Mouse (Mus musculus) forebrain, embryonic 10.5 days (tissue): Measurements from ENCODE around the gene Foxd2. TPM values are rescaled to one million over a fixed set of nuclear protein-coding genes. Genes with fewer than 3 reads are reported as not detected.

Source experiments
- DNase-seq: peaks from one replicate; pipeline ENCODE4 v3.0.0-alpha.2; 2017; ENCODE audit warnings: low spot score; ENCODE audit errors: extremely low spot score
- H3K27ac ChIP-seq: fragments of 300-500 bp; sonication (generic); 2 replicates; pipeline ENCODE4 v1.5.1; 2016; ENCODE audit warnings: mild to moderate bottlenecking
- H3K27me3 ChIP-seq: fragments of 300-500 bp; sonication (generic); 2 replicates; pipeline ENCODE4 v1.6.1; 2016; ENCODE audit warnings: mild to moderate bottlenecking; ENCODE audit not compliant: poor library complexity, severe bottlenecking
- H3K36me3 ChIP-seq: fragments of 300-500 bp; sonication (generic); replicated peaks from 2 replicates; pipeline ENCODE4 v1.6.1; 2016; ENCODE audit warnings: mild to moderate bottlenecking, moderate library complexity
- H3K4me1 ChIP-seq: fragments of 300-500 bp; sonication (generic); 2 replicates; pipeline ENCODE4 v1.6.1; 2016
- H3K4me3 ChIP-seq: fragments of 300-500 bp; sonication (generic); 2 replicates; pipeline ENCODE4 v1.5.1; 2016; ENCODE audit warnings: mild to moderate bottlenecking, moderate library complexity
- H3K9me3 ChIP-seq: fragments of 300-500 bp; sonication (generic); 2 replicates; pipeline ENCODE4 v1.6.1; 2016; ENCODE audit warnings: mild to moderate bottlenecking, moderate library complexity
- WGBS: fragments of 180-500 bp; shearing (Covaris S2); methylation state at CpG from one replicate; pipeline ENCODE4 v1.1.7; 2016; 5-methylcytosine and 5-hydroxymethylcytosine counted together
- polyA plus RNA-seq: library from polyadenylated mRNA; unstranded; fragments of >200 nt; fragmentation: Nextera tagmentation; extraction: Ambion mirVana; gene quantifications from 2 replicates; pipeline ENCODE4 v1.2.1, GENCODE M21; 2016

Foxd2 gene
- polyA plus RNA-seq, 1 experiment from 2014 or later, result 1.6 TPM

GRCm38 (mm10) chr4:114934188-114934587 is 25.5 kb upstream of the Foxd2 start:
- peaks cover 68% of the 10 kb centered on the region for H3K27me3 ChIP-seq
- H3K9me3 ChIP-seq, result no peaks in the 10 kb centered on the region
- H3K4me1 ChIP-seq, result peaks cover 10% of the 10 kb centered on the region
- H3K36me3 ChIP-seq, result no peaks in the 10 kb centered on the region
- no peak overlapping the region for H3K27ac ChIP-seq
- WGBS, result 91% methylated on average over 6 of the region's 6 CpGs
- no peak overlapping the region for H3K4me3 ChIP-seq
- no peak for DNase-seq

DNA sequence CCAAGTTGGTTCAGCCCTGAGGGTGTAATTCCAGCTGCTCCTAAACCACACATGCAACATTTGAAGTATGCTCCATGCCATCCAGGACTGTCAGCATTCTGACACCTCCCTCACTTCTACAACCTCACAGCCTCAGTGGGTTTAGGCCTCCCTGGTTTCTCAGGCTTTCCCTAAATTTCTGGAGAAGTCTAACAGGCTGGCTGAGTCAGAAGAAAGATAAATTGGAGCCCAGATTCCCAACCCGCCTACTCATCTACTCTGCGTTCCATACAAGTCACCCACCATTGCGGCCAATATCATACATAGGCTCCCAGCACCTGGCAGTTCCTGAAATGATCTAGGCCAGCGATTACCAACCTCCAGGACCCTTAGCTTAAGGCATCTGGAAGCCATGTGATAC is 24.1 kb upstream of the Foxd2 start:
- Histone ChIP-seq H3K4me3 (no peak overlapping the region), H3K4me1 (peaks cover 18% of the 10 kb centered on the region), H3K36me3 (no peaks in the 10 kb centered on the region), H3K27me3 (peaks cover 69% of the 10 kb centered on the region), H3K27ac (no peak overlapping the region), H3K9me3 (no peaks in the 10 kb centered on the region)
- WGBS, result 88% methylated on average over 4 of the region's 4 CpGs
- DNase-seq, result no peak

DNA sequence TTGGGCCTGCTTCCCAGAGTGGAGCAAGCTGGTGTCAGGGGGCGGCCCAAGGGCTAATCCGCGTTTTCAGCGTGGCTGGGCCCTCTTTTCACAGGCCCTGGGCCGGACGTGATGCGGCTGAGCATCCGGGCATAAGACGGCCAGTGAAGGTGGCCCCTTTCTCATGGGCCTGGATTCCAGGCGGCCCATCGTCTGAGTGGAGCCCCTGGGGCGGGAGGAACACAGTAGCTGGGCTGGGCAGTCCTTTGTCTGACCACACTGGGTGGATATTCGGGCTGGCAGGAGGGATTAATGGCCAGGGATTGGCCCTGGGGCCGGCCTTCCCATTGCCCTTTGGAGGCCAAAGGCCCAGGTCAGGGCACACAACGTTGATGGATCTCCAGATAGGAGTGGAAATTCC is 20.5 kb upstream of the Foxd2 start:
- H3K4me3 ChIP-seq, result no peak overlapping the region
- 9% methylated on average over 15 of the region's 15 CpGs for WGBS

DNA sequence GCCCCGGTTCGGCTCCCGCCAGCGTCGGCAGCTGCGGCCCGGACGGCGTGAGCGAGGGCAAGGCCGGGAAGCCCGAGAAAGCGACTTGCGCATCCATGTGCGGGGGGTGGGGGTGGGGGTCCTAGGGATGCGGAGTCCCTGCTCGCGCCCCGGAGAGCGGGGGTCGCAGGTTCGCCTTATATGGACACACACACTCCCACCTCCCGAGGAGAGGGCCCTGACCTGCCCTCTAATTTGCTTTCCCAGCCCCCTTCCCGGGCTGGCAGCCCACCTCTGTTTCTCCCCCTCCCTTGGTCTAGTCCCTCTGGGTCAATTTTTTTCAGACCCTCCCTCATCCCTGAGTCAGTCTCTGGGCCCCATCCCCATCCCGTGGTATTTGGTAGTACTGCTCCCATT is 17.2 kb upstream of the Foxd2 start, which contains the start of gene Foxe3:
TSS of gene Foxe3 (minus strand) at position 97 of the 396 bp plus-strand sequence.
- DNase-seq, result no peak
- H3K27ac ChIP-seq, result peak within 1 kb of the TSS; percentile 76
- peaks cover 27% of the 10 kb centered on the region for H3K4me1 ChIP-seq
- H3K27me3 ChIP-seq, result peaks cover 95% of the 10 kb centered on the region
- H3K4me3 ChIP-seq, result peak within 1 kb of the TSS; percentile 53
- no peaks in the 10 kb centered on the region for H3K36me3 ChIP-seq
- WGBS, result under 1% methylated on average over 25 of the region's 25 CpGs
- H3K9me3 ChIP-seq, result no peaks in the 10 kb centered on the region

More for the DNA sequence above, 20.5 kb upstream of the Foxd2 start:
- Histone ChIP-seq H3K27me3 (peaks cover 91% of the 10 kb centered on the region), H3K36me3 (no peaks in the 10 kb centered on the region), H3K9me3 (no peaks in the 10 kb centered on the region), H3K4me1 (peaks cover 27% of the 10 kb centered on the region), H3K27ac (peak overlapping the region; percentile 1)
- DNase-seq, result no peak

- Histone ChIP-seq H3K36me3 (no peaks in the 10 kb centered on the region), H3K27me3 (peaks cover 96% of the 10 kb centered on the region), H3K4me3 (peak overlapping the region; percentile 53), H3K27ac (peak overlapping the region; percentile 76), H3K4me1 (peaks cover 27% of the 10 kb centered on the region), H3K9me3 (no peaks in the 10 kb centered on the region)
- under 1% methylated on average over 125 of the region's 125 CpGs for WGBS
- peak; percentile 53 for DNase-seq
Observed at GRCm38 (mm10) chr4:114924971-114925916, 16.6 kb upstream of the Foxd2 start.

GRCm38 (mm10) chr4:114917091-114917490 is 8.4 kb upstream of the Foxd2 start:
- no peak overlapping the region for H3K27ac ChIP-seq
- peaks cover 99% of the 10 kb centered on the region for H3K27me3 ChIP-seq
- H3K4me1 ChIP-seq, result peaks cover 18% of the 10 kb centered on the region
- H3K4me3 ChIP-seq, result no peak overlapping the region
- WGBS, result 51% methylated on average over 2 of the region's 2 CpGs
- H3K9me3 ChIP-seq, result no peaks in the 10 kb centered on the region
- peak; percentile 38 for DNase-seq
- no peaks in the 10 kb centered on the region for H3K36me3 ChIP-seq

GRCm38 (mm10) chr4:114916056-114916455 is 7.4 kb upstream of the Foxd2 start:
- no peaks in the 10 kb centered on the region for H3K9me3 ChIP-seq
- H3K4me3 ChIP-seq, result no peak overlapping the region
- WGBS, result 44% methylated on average over 4 of the region's 4 CpGs
- H3K4me1 ChIP-seq, result peaks cover 19% of the 10 kb centered on the region
- H3K27ac ChIP-seq, result no peak overlapping the region
- peak; percentile 13 for DNase-seq
- H3K36me3 ChIP-seq, result no peaks in the 10 kb centered on the region
- H3K27me3 ChIP-seq, result peaks cover 99% of the 10 kb centered on the region

GRCm38 (mm10) chr4:114913594-114913962 is 4.9 kb upstream of the Foxd2 start:
- peaks cover 29% of the 10 kb centered on the region for H3K4me1 ChIP-seq
- H3K27me3 ChIP-seq, result peaks cover 99% of the 10 kb centered on the region
- no peaks in the 10 kb centered on the region for H3K9me3 ChIP-seq
- H3K36me3 ChIP-seq, result no peaks in the 10 kb centered on the region
- H3K4me3 ChIP-seq, result 0 out of 2 replicates have a peak overlapping the region, but pooled peaks have one; percentile 30
- WGBS, result 1% methylated on average over 13 of the region's 13 CpGs
- no peak overlapping the region for H3K27ac ChIP-seq
- DNase-seq, result peak; percentile 81

GRCm38 (mm10) chr4:114912705-114913593 is 4.3 kb upstream of the Foxd2 start:
- peak; percentile 45 for DNase-seq
- Histone ChIP-seq H3K36me3 (no peaks in the 10 kb centered on the region), H3K4me1 (peaks cover 36% of the 10 kb centered on the region), H3K27me3 (peaks cover 99% of the 10 kb centered on the region), H3K9me3 (no peaks in the 10 kb centered on the region), H3K27ac (no peak overlapping the region), H3K4me3 (peak overlapping the region; percentile 30)
- WGBS, result 3% methylated on average over 35 of the region's 35 CpGs

DNA sequence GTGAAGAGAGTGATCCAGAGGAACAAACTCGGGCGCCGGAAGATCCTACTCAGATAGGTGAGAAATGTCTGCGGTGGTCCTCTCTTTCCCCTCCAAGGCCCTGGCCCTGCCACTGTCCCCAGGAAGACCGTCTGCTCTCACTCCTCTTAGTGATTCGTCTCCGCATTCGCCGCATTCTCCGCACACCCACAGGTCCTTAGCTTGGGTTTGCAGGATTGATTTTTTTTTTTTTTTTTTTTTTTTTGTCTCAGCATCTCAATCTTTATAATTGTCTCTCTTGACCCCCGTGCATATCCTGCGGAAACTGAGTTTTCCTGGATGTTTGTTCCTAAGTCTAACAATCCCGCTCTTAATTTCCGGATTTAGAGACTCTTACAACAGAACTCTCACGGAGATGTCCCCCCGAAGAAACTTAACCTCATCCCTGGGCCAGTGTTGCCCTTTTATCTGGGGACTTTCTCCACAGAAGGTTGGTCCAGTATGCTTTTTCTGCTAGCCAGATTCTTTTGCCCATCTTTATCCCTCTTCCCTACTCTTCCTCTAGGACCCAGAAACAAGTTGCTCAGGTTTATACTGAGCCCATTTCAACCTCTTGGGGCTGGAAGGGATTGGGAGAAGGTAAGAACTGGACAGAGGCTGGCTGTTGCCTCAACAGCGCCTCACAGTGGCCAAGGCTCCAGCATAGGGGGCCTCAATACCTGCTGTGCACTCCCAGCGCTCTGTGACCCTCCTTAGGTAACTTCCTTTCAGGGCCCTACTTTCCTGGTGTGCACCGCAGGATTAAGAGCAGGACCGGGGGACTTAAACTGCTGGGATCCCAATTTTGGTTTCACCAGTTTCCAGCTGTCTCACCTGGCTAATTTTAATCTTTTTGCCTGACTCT is 1.2 kb upstream of the Foxd2 start:
- H3K27ac ChIP-seq, result peak overlapping the region; percentile 85
- no peaks in the 10 kb centered on the region for H3K36me3 ChIP-seq
- peak overlapping the region; percentile 60 for H3K4me3 ChIP-seq
- peaks cover 54% of the 10 kb centered on the region for H3K4me1 ChIP-seq
- WGBS, result 1% methylated on average over 20 of the region's 20 CpGs
- H3K9me3 ChIP-seq, result no peaks in the 10 kb centered on the region
- H3K27me3 ChIP-seq, result peaks cover 100% of the 10 kb centered on the region
- peak; percentile 63 for DNase-seq

DNA sequence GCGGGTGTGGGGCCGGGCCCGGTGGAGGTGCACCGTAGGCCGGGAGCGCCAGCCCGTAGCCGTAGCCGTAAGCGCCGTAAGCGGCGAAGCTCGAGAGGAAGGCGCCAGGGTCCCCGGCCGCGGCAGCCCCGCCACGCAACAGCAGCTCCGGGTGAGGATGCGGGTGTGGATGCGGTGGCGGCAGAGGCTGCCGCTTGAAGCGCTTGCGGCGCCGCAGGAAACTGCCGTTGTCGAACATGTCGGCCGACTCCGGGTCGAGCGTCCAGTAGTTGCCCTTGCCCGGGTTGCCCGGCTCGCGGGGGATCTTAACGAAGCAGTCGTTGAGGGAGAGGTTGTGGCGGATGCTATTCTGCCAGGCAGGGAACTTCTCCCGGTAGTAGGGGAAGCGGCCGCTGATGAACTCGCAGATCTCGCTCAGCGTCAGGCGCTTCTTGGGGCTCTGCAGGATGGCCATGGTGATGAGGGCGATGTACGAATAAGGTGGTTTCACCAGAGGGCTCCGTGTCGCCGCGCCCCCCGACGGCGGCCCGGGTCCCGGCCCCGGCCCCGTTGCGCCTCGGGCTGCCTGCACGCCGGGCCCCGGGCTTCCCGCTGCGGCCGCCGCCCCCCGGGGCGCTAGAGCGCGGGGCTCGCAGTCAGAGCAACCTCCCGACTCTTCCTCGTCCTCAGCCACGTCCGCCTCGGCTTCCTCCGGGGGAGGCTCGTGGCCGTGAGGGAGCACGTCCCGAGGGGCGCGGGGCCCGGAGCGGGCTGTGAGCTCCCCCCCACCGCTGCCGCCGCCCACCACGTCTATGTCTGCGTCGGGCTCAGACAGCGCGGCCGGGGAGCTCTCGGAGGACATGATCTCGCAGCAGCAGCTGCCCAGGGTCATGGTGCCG is 483 bp downstream of the Foxd2 start:
- peaks cover 56% of the 10 kb centered on the region for H3K4me1 ChIP-seq
- H3K27ac ChIP-seq, result peak overlapping the region; percentile 85
- peak; percentile 60 for DNase-seq
- WGBS, result under 1% methylated on average over 91 of the region's 103 CpGs
- no peaks in the 10 kb centered on the region for H3K9me3 ChIP-seq
- H3K27me3 ChIP-seq, result peaks cover 100% of the 10 kb centered on the region
- no peaks in the 10 kb centered on the region for H3K36me3 ChIP-seq
- peak overlapping the region; percentile 60 for H3K4me3 ChIP-seq
